Mouse (Mus musculus): Measurements from ENCODE around the gene Cwc25. TPM values are rescaled to one million over a fixed set of nuclear protein-coding genes. Genes with fewer than 3 reads are reported as not detected.
"Not testable (repeated sequence)": the region's sequence is repeated elsewhere in the genome, so short reads cannot be mapped to it uniquely, and the experiment has no call there.

Gene Cwc25
- polyA plus RNA-seq, 1 experiment from 2014 or later, result 21.8 TPM

DNA sequence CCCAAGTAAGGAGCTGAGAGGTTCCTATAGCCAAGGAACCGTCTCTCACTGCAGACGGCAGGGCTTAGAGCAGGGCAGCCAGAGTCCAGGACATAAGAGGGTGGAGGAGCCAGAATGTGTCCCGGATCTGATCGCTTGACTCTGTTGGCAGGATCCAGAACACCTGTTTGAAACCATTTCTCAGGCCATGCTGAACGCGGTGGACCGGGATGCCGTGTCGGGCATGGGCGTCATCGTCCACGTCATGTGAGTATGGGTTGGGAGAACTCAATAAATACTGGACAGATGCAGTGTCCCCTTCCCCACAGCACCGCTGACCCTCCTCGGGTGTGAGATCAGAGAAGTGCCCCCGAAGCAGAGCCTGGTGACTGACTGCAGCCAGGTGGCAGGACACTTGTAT, 54.1 kb downstream of the Cwc25 start:
- peaks cover 94% of the 10 kb centered on the region for H3K36me3 ChIP-seq
- no peak overlapping the region for H3K4me3 ChIP-seq
- DNase-seq (ENCODE audit: low spot score), result no peak
- H3K4me1 ChIP-seq, result no peaks in the 10 kb centered on the region
- no peak overlapping the region for H3K27ac ChIP-seq (replicated peaks)
- no peaks in the 10 kb centered on the region for H3K9me3 ChIP-seq (replicated peaks)
- WGBS, result 93% methylated on average over 15 of the region's 15 CpGs
- H3K27me3 ChIP-seq (ENCODE audit: low read depth, poor library complexity, severe bottlenecking), result no peaks in the 10 kb centered on the region

DNA sequence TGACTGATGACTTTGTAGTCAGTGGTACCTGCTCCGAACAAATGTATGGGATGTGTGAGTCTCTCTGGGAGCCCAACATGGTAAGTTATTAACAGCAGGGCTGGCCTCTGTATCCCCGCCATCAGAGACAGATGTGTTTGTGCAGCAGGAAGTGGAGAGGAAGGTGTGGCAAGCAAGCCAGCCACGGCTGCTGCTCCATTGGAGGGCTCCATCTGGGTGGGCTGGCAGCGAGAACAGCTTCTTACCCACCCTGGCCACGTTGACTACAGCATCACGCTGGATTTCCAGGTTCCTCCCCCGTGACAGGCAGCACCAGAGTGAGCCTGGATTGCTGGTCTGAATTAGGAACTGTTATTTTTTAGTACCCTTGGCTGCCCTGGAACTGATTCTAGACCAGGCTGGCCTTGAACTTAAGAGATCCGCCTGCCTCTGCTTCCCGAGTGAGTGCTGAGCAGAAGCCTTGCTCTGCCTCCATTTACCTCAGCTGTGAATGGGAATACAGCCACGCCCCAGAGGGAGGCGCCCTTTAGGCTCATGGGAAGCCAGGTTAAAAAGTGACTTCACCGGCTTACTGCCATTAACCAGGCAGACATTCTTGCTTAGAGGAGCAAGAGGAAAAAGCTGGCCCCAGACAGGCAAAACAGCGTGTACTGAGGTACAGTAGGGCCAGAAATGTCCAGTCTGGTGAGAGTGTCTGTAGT, 55.0 kb downstream of the Cwc25 start:
- Histone ChIP-seq H3K27ac (replicated peaks) (no peak overlapping the region), H3K36me3 (peaks cover 96% of the 10 kb centered on the region), H3K4me1 (no peaks in the 10 kb centered on the region), H3K4me3 (no peak overlapping the region), H3K9me3 (replicated peaks) (no peaks in the 10 kb centered on the region), H3K27me3 (ENCODE audit: low read depth, poor library complexity, severe bottlenecking) (no peaks in the 10 kb centered on the region)
- no peak for DNase-seq (ENCODE audit: low spot score)
- WGBS, result 86% methylated on average over 13 of the region's 13 CpGs

DNA sequence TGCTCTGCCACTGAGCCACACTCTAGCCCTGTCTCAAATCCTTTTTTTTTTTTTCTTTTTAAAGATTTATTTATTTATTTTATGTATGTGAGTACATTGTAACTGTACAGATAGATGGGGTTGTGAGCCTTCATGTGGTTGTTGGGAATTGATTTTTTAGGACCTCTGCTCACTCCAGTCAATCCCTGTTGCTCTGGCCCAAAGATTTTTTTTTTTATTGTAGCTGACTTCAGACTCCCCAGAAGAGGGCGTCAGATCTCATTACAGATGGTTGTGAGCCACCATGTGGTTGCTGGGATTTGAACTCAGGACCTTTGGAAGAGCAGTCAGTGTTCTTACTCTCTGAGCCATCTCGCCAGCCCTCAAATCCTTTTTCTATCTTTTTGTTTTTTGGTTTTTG, 56.3 kb downstream of the Cwc25 start:
- not testable (repeated sequence) for DNase-seq (ENCODE audit: low spot score); H3K27me3 ChIP-seq (ENCODE audit: low read depth, poor library complexity, severe bottlenecking); H3K4me1 ChIP-seq; H3K27ac ChIP-seq (replicated peaks); H3K9me3 ChIP-seq (replicated peaks); H3K4me3 ChIP-seq
- H3K36me3 ChIP-seq, result peaks cover 94% of the 10 kb centered on the region
- 73% methylated on average over 2 of the region's 2 CpGs for WGBS

DNA sequence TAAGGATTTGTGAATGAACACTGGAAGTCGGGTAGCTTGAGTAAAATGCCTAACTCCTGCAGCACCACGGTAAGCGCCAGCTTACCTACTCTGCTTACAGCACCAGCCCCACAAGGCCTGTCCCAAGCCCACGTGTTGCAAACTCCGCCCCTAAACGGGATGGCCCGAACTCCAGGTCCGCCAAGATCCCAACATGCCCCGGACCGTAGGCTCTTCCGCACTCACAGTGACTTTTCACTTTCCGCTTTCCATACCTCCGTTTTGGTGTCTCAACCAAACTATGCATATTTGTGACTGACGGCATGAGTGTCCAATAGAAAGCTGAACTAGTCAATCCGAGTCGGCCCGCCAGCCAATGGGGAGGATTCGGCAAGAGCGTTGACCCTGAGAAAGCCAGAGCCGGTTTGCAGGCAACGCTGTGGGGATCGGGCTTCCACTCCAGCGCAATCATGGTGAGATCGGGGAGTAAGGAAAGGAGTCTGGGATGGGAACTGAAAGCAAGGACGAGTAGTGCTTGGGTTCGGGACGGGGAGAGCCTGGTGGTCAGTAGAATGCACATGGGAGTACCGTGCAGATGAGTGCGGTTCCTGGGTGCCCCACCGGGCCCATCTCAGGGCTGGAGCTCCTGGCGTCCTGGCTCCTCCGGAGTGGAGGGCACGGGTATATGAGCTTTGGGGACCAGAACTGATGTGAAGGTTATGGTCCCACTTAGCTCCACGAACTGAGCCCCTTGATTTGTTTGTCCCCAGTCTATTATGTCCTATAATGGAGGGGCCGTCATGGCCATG, 63.1 kb downstream of the Cwc25 start, which contains the start of gene Psmb3:
Psmb3 (plus strand) TSS at position 361 of the 788 bp plus-strand sequence.
- WGBS, result under 1% methylated on average over 35 of the region's 35 CpGs
- Histone ChIP-seq H3K27me3 (ENCODE audit: low read depth, poor library complexity, severe bottlenecking) (0 out of 2 replicates have a peak, but pooled peaks cover 7% of the 10 kb centered on the region), H3K4me3 (peak within 1 kb of the TSS; percentile 90), H3K9me3 (replicated peaks) (no peaks in the 10 kb centered on the region), H3K4me1 (peaks cover 41% of the 10 kb centered on the region), H3K27ac (replicated peaks) (peak within 1 kb of the TSS; percentile 85), H3K36me3 (peaks cover 38% of the 10 kb centered on the region)
- peak; percentile 97 for DNase-seq (ENCODE audit: low spot score)

DNA sequence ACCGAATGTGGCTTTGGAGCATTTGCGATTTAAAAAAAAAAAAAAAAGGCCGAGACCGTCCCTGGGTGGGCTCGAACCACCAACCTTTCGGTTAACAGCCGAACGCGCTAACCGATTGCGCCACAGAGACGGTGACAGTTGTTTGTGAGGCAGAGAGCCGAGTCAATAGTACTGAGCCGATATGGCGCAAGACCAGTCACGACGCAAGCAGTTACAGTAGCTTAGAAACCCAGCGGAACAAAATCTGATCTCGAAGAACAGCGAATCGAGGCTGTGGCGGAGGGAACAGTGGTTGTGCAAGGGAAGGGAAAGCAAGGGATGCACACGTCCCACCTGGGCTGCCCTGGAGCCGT, 64.0 kb downstream of the Cwc25 start:
- Histone ChIP-seq H3K4me3 (peak overlapping the region; percentile 90), H3K9me3 (replicated peaks) (no peaks in the 10 kb centered on the region), H3K27me3 (ENCODE audit: low read depth, poor library complexity, severe bottlenecking) (0 out of 2 replicates have a peak, but pooled peaks cover 7% of the 10 kb centered on the region), H3K36me3 (peaks cover 30% of the 10 kb centered on the region), H3K27ac (replicated peaks) (peak overlapping the region; percentile 85), H3K4me1 (peaks cover 50% of the 10 kb centered on the region)
- WGBS, result under 1% methylated on average over 24 of the region's 24 CpGs
- peak; percentile 88 for DNase-seq (ENCODE audit: low spot score)

DNA sequence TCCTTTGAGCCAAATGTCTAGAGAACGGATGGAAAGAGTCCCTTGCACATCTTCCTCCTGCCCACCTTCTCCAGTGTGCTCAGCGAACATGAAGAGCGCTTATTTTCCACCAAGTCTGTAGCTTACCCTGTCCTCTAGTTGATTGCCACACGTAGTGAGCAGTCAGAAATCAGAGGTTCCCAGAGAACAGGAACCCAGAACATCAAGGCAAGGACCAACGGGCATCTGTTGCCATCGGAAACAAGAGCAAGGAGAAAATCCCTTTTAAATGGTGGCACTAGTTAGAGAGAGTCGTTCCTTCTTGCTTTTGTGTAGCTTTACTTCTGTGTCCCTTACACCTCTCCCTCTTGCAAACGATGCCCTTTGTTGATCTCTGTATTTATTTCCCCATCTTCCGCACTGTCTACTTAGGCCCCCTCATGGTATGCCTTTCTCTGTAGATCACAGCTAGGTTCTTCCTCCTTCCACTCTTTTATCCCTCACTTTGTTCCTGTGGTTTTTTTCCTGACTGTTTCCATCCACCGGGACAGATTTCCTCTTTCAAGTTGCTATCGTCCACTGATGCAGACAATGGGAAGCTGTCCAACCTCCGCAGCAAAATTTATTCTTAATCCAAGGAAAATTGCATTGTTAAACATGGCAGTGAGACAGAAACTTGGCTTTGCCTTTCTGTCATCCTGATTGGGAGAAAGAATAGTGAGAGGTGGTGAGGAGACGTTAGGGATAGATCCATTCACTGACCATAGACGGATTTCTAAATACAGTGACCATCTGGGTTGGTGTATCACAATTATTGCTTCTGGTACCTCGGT, 64.6 kb downstream of the Cwc25 start:
- H3K27ac ChIP-seq (replicated peaks), result peak overlapping the region; percentile 99; the same call in 1 of the 2 replicates
- WGBS, result 52% methylated on average over 15 of the region's 15 CpGs
- H3K36me3 ChIP-seq, result peaks cover 24% of the 10 kb centered on the region
- DNase-seq (ENCODE audit: low spot score), result no peak
- H3K9me3 ChIP-seq (replicated peaks), result no peaks in the 10 kb centered on the region
- H3K27me3 ChIP-seq (ENCODE audit: low read depth, poor library complexity, severe bottlenecking), result 0 out of 2 replicates have a peak, but pooled peaks cover 7% of the 10 kb centered on the region
- peaks cover 56% of the 10 kb centered on the region for H3K4me1 ChIP-seq
- peak overlapping the region; percentile 90 for H3K4me3 ChIP-seq

DNA sequence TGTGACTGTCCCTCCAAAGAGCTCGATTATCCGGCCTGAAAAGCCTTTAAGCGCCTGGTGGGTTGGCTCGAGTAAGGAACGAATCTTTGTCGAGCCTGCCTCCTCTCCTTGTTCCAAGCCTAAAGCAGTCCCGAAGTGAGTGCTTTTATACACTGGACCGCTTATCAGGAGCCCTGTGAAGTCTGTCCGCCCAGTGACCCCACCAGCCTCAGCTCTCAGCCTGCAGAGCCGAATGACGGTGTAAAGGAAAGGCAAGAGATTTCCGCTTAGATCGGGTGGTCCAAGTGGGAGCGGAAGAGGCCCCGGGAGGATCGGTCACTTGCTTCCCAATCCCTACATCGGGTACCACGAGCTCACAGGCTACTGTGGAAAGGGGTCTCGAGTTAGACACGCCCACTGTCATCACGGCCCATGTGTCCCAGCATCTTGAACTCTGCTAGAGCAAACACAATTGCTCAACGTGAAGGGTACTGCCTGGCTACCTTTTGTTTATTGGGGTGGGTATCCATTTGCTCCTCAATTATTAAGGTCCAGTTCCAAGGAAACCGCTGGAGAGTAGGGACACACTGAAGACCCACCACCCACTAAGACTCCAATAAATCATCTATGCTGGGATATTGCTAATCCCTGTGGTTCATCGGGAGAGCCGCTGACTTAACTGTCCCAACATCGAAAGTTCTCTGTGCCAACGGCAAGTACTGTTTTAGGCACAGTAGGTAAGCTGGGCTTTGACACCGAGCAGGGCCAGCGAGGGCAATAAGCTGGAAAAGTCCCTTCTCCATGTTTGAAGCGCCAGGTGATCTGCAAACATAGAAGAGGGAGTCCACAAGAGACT, 65.4 kb downstream of the Cwc25 start:
- Histone ChIP-seq H3K36me3 (peaks cover 16% of the 10 kb centered on the region), H3K9me3 (replicated peaks) (no peaks in the 10 kb centered on the region), H3K27me3 (ENCODE audit: low read depth, poor library complexity, severe bottlenecking) (0 out of 2 replicates have a peak, but pooled peaks cover 7% of the 10 kb centered on the region), H3K4me3 (peak overlapping the region; percentile 90), H3K27ac (replicated peaks) (peak overlapping the region; percentile 99), H3K4me1 (peaks cover 64% of the 10 kb centered on the region)
- whole genome bisulfite sequencing, result 20% methylated on average over 30 of the region's 30 CpGs
- peak; percentile 58 for DNase-seq (ENCODE audit: low spot score)

DNA sequence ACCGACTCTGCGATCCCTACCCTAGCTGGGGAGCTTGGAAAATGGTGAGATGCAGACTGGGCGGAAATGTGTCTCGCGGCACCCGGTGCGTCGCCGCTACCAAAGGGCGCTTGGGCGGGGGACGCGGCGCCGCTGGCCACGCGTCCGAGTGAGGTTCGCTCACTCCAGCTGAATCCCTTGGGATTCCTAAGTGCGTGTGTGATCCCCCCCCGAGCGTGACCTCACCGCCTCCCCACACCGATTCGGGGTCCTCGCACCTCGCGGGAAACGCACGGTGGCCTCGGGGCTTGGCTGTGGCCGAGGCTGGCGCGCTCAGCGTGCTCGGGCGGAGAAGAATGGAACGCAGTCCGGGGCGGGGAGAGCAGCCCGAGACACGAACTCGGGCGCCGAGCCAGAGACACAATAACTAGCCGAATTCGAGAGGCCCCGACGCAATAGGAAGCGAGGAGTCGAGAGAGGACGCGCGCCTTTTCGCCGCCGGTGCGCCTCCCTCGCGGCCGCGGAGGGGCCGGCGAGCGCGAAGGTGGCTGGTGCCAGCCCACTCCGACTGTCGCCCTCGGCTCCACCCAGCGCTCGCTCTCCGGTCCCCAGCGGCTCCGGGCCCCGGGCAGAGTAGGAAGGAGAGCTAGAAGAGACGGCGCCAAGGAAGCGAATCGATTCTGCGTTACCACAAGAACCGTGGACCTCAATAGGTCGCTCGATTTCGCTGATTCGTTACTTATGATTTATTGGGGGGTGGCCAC, 66.2 kb downstream of the Cwc25 start, which contains the start of gene Pcgf2:
Pcgf2 (minus strand) TSS at position 495 of the 743 bp plus-strand sequence.
- H3K27me3 ChIP-seq (ENCODE audit: low read depth, poor library complexity, severe bottlenecking), result 0 out of 2 replicates have a peak, but pooled peaks cover 7% of the 10 kb centered on the region
- peak within 1 kb of the TSS; percentile 90 for H3K4me3 ChIP-seq
- DNase-seq (ENCODE audit: low spot score), result peak; percentile 82
- peaks cover 72% of the 10 kb centered on the region for H3K4me1 ChIP-seq
- H3K27ac ChIP-seq (replicated peaks), result peak within 1 kb of the TSS; percentile 99
- under 1% methylated on average over 85 of the region's 85 CpGs for WGBS
- peaks cover 14% of the 10 kb centered on the region; the same call in 1 of the 2 replicates for H3K36me3 ChIP-seq
- H3K9me3 ChIP-seq (replicated peaks), result no peaks in the 10 kb centered on the region

DNA sequence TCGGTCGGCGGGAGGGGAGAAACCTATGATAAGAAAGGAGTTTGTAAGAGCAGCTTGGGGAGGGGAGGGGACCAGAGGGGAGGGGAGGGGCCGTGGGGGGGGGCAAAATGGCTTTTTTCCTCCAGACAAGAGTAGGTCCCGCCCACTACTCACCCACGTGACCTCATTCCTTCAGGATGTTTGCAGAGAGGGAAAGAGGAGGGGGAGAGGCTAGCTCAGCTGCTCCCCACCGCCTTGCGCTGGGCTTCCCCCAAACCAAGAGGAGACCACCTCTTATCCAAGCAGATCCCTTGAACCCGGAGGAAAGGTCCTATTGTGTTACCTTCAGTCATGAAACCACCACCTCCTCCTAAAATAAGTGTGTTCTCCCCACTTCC, 66.7 kb downstream of the Cwc25 start:
- DNase-seq (ENCODE audit: low spot score), result peak; percentile 94
- Histone ChIP-seq H3K27me3 (ENCODE audit: low read depth, poor library complexity, severe bottlenecking) (0 out of 2 replicates have a peak, but pooled peaks cover 7% of the 10 kb centered on the region), H3K27ac (replicated peaks) (peak overlapping the region; percentile 99), H3K36me3 (peaks cover 15% of the 10 kb centered on the region; the same call in 1 of the 2 replicates), H3K4me1 (peaks cover 75% of the 10 kb centered on the region), H3K4me3 (peak overlapping the region; percentile 90), H3K9me3 (replicated peaks) (no peaks in the 10 kb centered on the region)
- 0% methylated on average over 5 of the region's 9 CpGs for WGBS

DNA sequence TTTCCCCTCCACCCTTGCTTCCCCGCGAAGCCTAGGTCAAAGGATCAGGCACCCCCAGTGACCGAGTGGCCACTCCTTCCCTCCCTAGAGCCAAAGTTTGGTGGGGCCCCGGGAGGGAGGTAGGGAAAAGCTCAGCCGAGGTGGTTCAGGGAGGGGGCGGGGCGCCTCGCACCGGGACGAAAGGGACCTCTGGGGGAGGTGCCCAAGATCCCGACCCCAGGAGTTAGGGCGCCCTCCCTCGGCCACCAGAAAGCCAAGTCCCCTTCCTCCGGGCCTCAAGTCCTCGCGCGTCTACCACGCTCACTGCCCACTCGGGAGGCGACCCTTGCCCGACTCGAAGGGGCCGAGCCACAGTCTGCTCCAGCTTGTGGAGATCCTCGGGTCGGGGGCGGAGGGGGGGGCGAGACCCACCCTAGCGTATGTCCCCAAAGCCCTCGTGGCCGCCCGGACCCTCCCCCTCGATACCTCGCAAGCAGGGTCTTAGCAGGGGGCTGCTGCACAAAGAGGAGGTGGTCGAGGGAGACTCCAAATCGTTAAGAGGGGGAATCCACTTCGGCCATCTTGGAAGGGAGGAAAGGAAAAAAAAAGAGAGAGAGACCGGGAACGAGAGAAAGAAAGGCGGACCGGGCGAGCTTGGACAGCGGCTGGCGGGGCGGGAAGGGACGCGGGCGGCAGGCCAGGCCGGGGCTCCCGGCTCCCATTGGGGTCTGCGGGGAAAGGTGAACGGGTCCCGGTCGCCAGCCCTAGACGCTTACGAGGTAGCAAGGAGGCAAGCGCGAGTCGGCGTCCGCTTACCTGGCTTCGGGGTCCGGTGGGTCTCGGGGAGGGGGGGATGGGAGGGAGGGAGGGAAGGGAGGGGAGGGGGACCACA, 67.4 kb downstream of the Cwc25 start:
- under 1% methylated on average over 61 of the region's 63 CpGs for WGBS
- Histone ChIP-seq H3K4me1 (peaks cover 75% of the 10 kb centered on the region), H3K4me3 (peak overlapping the region; percentile 90)

More for the DNA sequence above, 67.4 kb downstream of the Cwc25 start:
- DNase-seq (ENCODE audit: low spot score), result peak; percentile 88
- Histone ChIP-seq H3K27ac (replicated peaks) (peak overlapping the region; percentile 99), H3K9me3 (replicated peaks) (no peaks in the 10 kb centered on the region), H3K27me3 (ENCODE audit: low read depth, poor library complexity, severe bottlenecking) (0 out of 2 replicates have a peak, but pooled peaks cover 7% of the 10 kb centered on the region), H3K36me3 (peaks cover 15% of the 10 kb centered on the region; the same call in 1 of the 2 replicates)

All from midbrain, embryonic 10.5 days (tissue).